ENCODE assay signal across 12 mouse cellular contexts in genomic region chr15:94220686-94221085, GRCm38 (mm10).
DNase-seq lines count a peak whose midpoint lies in the region; ATAC-seq and TF ChIP-seq lines count a peak whose summit lies in the region.
"Had no signal": no experiment of that assay in that cellular context is flagged by ENCODE, and none has a peak within 500 bp of the region (broad histone marks: within the 10 kb centered on the region; RNA-seq: fewer than 3 reads in every experiment).

No protein-coding gene starts in this region.

- H3K4me2 ChIP-seq in kidney, embryonic 14.5 days (replicated peaks; ENCODE audit: low read depth, low read length) = no peak overlapping the region
- H3K4me2 ChIP-seq in limb, embryonic 14.5 days (replicated peaks; ENCODE audit: low read depth, low read length, severe bottlenecking) = no peak overlapping the region
- H3K4me2 ChIP-seq: embryonic facial prominence, embryonic 13.5 days; limb, embryonic 13.5 days had no signal

- H3K36me3 ChIP-seq in kidney, embryonic 14.5 days (ENCODE audit: control insufficient read depth, insufficient read depth, low read length) = no peaks in the 10 kb centered on the region
- H3K36me3 ChIP-seq in limb, embryonic 14.5 days (ENCODE audit: control insufficient read depth, insufficient read depth, low read length) = no peaks in the 10 kb centered on the region
- H3K36me3 ChIP-seq: embryonic facial prominence, embryonic 13.5 days; limb, embryonic 13.5 days had no signal

- H3K27me3 ChIP-seq in kidney, embryonic 14.5 days (ENCODE audit: control insufficient read depth, insufficient read depth, low read length) = no peaks in the 10 kb centered on the region
- H3K27me3 ChIP-seq in limb, embryonic 14.5 days (ENCODE audit: control insufficient read depth, insufficient read depth, low read length) = no peaks in the 10 kb centered on the region
- H3K27me3 ChIP-seq: embryonic facial prominence, embryonic 13.5 days had no signal

- no peak for TF ChIP-seq POLR2A in limb, embryonic 14.5 days (IDR thresholded peaks at IDR 0.05; ENCODE audit: borderline replicate concordance, extremely low read depth, insufficient read depth, insufficient read length)

- no peak overlapping the region for H3K9ac ChIP-seq in kidney, embryonic 14.5 days (ENCODE audit: low read depth, low read length)
- H3K9ac ChIP-seq in limb, embryonic 14.5 days (ENCODE audit: low read depth, low read length, severe bottlenecking) = no peak overlapping the region
- H3K9ac ChIP-seq: embryonic facial prominence, embryonic 13.5 days; forebrain, postnatal 0 days; limb, embryonic 13.5 days had no signal

- peaks cover 24% of the 10 kb centered on the region for H3K4me1 ChIP-seq in kidney, embryonic 14.5 days (ENCODE audit: control insufficient read depth, insufficient read depth, low read length)
- peaks cover 20% of the 10 kb centered on the region for H3K4me1 ChIP-seq in limb, embryonic 14.5 days (ENCODE audit: control insufficient read depth, insufficient read depth, low read length)

- H3K4me3 ChIP-seq in kidney, embryonic 14.5 days (ENCODE audit: low read length) = no peak overlapping the region
- no peak overlapping the region for H3K4me3 ChIP-seq in limb, embryonic 14.5 days (replicated peaks; ENCODE audit: low read length)
- H3K4me3 ChIP-seq: embryonic facial prominence, embryonic 13.5 days; limb, embryonic 13.5 days had no signal

- DNase-seq in kidney, postnatal 36 days = no peak
- DNase-seq in CD4-positive helper T cell, adult 2 months (ENCODE audit: low read depth, low spot score) = peak; percentile 14
- DNase-seq in T-cell, adult 2 months (ENCODE audit: low spot score) = peak; percentile 26
- peak; percentile 86 for DNase-seq in limb, embryonic 14.5 days (ENCODE audit: low spot score)
- no peak for DNase-seq in left cerebral cortex, postnatal 4 days
- DNase-seq in cerebellum, adult 9-10 months = no peak
- DNase-seq: adrenal gland, postnatal 25 days; cerebellum, adult 11-12 months; forebrain, postnatal 0 days had no signal

- H3K27ac ChIP-seq in kidney, embryonic 14.5 days (ENCODE audit: low read depth, low read length) = peak overlapping the region; percentile 73; the same call in 1 of the 2 replicates
- H3K27ac ChIP-seq in limb, embryonic 14.5 days (replicated peaks; ENCODE audit: low read depth, low read length) = no peak overlapping the region
- H3K27ac ChIP-seq: embryonic facial prominence, embryonic 13.5 days; limb, embryonic 13.5 days had no signal

- H3K9me3 ChIP-seq in kidney, embryonic 14.5 days (ENCODE audit: control insufficient read depth, low read length) = no peaks in the 10 kb centered on the region
- H3K9me3 ChIP-seq in limb, embryonic 14.5 days (ENCODE audit: control insufficient read depth, low read length) = no peaks in the 10 kb centered on the region
- H3K9me3 ChIP-seq: embryonic facial prominence, embryonic 13.5 days; limb, embryonic 13.5 days had no signal

- intact Hi-C loops in left cerebral cortex, postnatal 4 days (cut with DNase I) = no loop called here

- WGBS in kidney, embryonic 14.5 days = 14% methylated on average over 8 of the region's 8 CpGs
- WGBS in limb, embryonic 14.5 days = 32% methylated on average over 8 of the region's 8 CpGs

- peak; percentile 60; the same call in 1 of the 2 replicates for ATAC-seq in kidney, embryonic 14.5 days (ENCODE audit: low FRiP score, low TSS enrichment)
- ATAC-seq in limb, embryonic 14.5 days (ENCODE audit: low FRiP score, low read depth) = no peak
- ATAC-seq: forebrain, postnatal 0 days had no signal

Comparison
In these comparisons a context has a peak if more than half of its experiments do, and no peak if none do; other contexts are left out.
1. DNase-seq: peak in CD4-positive helper T cell, adult 2 months (single experiment), T-cell, adult 2 months (single experiment) and limb, embryonic 14.5 days (single experiment); none in kidney, postnatal 36 days (0 of 2), left cerebral cortex, postnatal 4 days (single experiment) and cerebellum, adult 9-10 months (single experiment).